Mouse (Mus musculus): ENCODE data around the gene Pcdh7.

The Pcdh7 gene

GRCm38 (mm10) chr5:57745879-57746278 lies 28.1 kb downstream of the Pcdh7 start:
- no peak for DNase-seq (ENCODE audit: low read depth, low spot score)

GRCm38 (mm10) chr5:57750320-57750719 lies 32.6 kb downstream of the Pcdh7 start:
- DNase-seq (ENCODE audit: low read depth, low spot score), result no peak

- no peak for DNase-seq (ENCODE audit: low read depth, low spot score)
These were observed 38.0 kb downstream of the Pcdh7 start for GRCm38 (mm10) chr5:57755791-57756190.

GRCm38 (mm10) chr5:57756726-57757424 lies 39.1 kb downstream of the Pcdh7 start:
- no peak for DNase-seq (ENCODE audit: low read depth, low spot score)

- DNase-seq (ENCODE audit: low read depth, low spot score), result no peak
These were observed 39.7 kb downstream of the Pcdh7 start for GRCm38 (mm10) chr5:57757436-57757898.

GRCm38 (mm10) chr5:57758968-57759367 lies 41.2 kb downstream of the Pcdh7 start:
- no peak for DNase-seq (ENCODE audit: low read depth, low spot score)

- DNase-seq (ENCODE audit: low read depth, low spot score), result no peak
These were observed 42.6 kb downstream of the Pcdh7 start for GRCm38 (mm10) chr5:57760069-57761063.

GRCm38 (mm10) chr5:57765356-57765755 lies 47.6 kb downstream of the Pcdh7 start:
- no peak for DNase-seq (ENCODE audit: low read depth, low spot score)

GRCm38 (mm10) chr5:57767346-57767745 lies 49.6 kb downstream of the Pcdh7 start:
- no peak for DNase-seq (ENCODE audit: low read depth, low spot score)

GRCm38 (mm10) chr5:57768469-57769022 lies 50.8 kb downstream of the Pcdh7 start:
- DNase-seq (ENCODE audit: low read depth, low spot score), result no peak

- peak; percentile 26 for DNase-seq (ENCODE audit: low read depth, low spot score)
These were observed 51.9 kb downstream of the Pcdh7 start for GRCm38 (mm10) chr5:57769644-57770043.

GRCm38 (mm10) chr5:57770364-57770763 lies 52.6 kb downstream of the Pcdh7 start:
- no peak for DNase-seq (ENCODE audit: low read depth, low spot score)

- DNase-seq (ENCODE audit: low read depth, low spot score), result no peak
These were observed 53.4 kb downstream of the Pcdh7 start for GRCm38 (mm10) chr5:57771122-57771521.

GRCm38 (mm10) chr5:57772711-57773110 lies 54.9 kb downstream of the Pcdh7 start:
- no peak for DNase-seq (ENCODE audit: low read depth, low spot score)

GRCm38 (mm10) chr5:57774496-57774895 lies 56.7 kb downstream of the Pcdh7 start:
- DNase-seq (ENCODE audit: low read depth, low spot score), result peak; percentile 18

- no peak for DNase-seq (ENCODE audit: low read depth, low spot score)
These were observed 60.3 kb downstream of the Pcdh7 start for GRCm38 (mm10) chr5:57778093-57778492.

GRCm38 (mm10) chr5:57779951-57780350 lies 62.2 kb downstream of the Pcdh7 start:
- DNase-seq (ENCODE audit: low read depth, low spot score), result no peak

GRCm38 (mm10) chr5:57780574-57780973 lies 62.8 kb downstream of the Pcdh7 start:
- DNase-seq (ENCODE audit: low read depth, low spot score), result no peak

GRCm38 (mm10) chr5:57781950-57782349 lies 64.2 kb downstream of the Pcdh7 start:
- DNase-seq (ENCODE audit: low read depth, low spot score), result no peak

- DNase-seq (ENCODE audit: low read depth, low spot score), result no peak
These were observed 64.8 kb downstream of the Pcdh7 start for GRCm38 (mm10) chr5:57782546-57782945.

GRCm38 (mm10) chr5:57788775-57789509 lies 71.2 kb downstream of the Pcdh7 start:
- DNase-seq (ENCODE audit: low read depth, low spot score), result no peak
